Mouse (Mus musculus): ENCODE measurements around the gene Cxcr5.

The Cxcr5 gene

DNA sequence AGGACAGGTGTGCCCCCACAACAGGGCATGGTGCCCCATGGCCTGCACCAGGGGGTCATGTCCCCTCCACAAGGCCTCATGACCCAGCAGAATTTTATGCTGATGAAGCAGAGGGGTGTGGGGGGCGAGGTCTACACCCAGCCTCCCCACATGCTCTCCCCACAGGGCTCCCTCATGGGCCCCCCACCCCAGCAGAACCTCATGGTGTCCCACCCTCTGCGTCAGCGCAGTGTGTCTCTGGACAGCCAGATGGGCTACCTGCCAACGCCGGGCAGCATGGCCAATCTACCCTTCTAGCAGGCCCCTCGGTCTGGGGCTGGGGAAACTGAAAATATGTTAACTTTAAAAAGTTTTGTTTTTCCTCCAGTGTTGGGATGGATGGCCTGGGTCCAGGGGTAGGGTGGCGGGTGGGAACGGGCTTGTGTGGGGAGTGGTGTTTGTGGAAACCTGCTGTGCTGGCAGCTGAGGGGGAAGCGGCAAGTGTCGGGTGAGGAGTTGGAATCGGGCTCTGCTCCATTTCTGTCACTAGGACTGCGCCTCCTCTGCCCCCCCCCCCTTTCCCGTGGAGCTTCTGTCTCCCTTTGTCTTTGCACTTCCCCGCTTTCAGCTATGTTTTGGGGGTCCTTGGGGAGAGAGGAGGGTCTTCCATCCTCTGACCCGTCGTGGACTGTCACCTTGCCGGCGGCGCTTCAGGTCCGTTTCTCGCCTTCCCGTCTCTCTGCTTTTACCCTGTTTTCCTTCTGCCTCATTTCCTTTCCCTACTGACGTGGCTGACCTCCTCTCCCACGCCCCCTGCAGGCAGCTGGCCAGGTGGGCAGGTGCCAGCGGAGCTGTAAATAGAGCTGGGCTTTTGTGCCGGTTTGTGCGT lies 52.0 kb downstream of the Cxcr5 start:
- DNase-seq (ENCODE audit: low spot score in 2 of 2): peak; percentile 69 to 73

DNA sequence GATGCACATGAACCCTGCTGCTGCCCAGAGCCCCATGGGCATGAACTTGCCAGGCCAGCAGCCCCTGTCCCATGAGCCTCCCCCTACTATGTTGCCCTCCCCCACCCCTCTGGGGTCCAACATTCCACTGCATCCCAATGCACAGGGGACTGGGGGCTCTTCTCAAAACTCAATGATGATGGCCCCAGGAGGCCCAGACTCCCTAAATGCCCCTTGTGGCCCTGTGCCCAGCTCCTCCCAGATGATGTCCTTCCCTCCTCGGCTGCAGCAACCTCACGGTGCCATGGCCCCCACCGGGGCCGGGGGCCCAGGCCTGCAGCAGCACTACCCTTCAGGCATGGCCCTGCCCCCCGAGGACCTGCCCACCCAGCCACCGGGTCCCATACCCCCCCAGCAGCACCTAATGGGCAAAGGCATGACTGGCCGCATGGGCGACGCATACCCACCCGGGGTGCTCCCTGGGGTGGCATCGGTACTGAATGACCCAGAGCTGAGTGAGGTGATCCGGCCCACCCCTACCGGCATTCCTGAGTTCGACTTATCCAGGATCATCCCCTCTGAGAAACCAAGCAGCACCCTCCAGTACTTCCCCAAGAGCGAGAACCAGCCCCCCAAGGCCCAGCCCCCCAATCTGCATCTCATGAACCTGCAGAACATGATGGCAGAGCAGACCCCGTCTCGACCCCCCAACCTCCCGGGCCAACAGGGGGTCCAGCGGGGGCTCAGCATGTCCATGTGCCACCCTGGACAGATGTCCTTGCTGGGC lies 52.8 kb downstream of the Cxcr5 start:
- DNase-seq (ENCODE audit: low spot score in 2 of 2): no peak

DNA sequence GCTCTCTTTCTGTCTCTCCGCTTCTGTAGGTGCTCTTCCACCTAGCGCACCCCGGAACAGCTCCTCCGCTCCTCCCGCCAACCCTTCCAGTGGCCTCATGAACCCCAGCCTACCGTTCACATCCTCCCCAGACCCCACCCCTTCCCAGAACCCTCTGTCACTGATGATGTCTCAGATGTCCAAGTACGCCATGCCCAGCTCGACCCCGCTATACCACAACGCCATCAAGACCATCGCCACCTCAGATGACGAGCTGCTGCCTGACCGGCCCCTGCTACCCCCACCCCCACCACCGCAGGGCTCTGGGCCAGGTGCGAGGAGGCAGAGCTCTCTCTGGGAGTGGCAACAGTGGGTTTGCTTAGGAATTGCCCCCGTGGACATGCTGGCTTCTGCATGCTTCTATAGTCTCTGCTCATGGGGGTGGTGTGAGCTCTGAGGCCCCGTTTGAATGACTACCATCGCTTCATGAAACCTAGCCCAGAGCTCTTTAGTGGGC lies 53.5 kb downstream of the Cxcr5 start:
- no peak for DNase-seq (ENCODE audit: low spot score in 2 of 2)

DNA sequence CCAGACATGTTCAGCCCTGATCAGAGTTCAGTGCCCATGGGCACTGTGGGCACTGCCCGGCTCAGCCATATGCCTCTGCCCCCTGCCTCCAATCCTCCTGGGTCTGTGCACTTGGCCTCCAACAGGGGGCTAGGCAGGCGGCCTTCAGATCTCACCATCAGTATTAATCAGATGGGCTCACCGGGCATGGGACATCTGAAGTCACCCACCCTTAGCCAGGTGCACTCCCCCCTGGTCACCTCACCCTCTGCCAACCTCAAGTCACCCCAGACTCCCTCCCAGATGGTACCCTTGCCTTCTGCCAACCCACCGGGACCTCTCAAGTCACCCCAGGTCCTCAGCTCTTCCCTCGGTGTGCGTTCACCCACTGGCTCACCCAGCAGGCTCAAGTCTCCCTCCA lies 54.3 kb downstream of the Cxcr5 start:
- DNase-seq (ENCODE audit: low spot score in 2 of 2): no peak

DNA sequence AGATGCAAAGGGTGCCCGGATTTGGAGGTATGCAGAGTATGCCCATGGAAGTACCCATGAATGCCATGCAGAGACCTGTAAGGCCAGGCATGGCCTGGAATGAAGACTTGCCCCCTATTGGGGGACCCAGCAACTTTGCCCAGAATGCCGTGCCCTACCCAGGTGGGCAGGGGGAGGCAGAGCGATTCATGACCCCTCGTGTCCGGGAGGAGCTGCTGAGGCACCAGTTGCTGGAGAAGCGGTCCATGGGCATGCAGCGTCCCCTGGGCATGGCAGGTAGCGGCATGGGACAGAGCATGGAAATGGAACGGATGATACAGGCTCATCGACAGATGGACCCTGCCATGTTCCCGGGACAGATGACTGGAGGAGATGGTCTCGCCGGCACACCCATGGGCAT lies 55.1 kb downstream of the Cxcr5 start:
- DNase-seq (ENCODE audit: low spot score in 2 of 2): no peak

DNA sequence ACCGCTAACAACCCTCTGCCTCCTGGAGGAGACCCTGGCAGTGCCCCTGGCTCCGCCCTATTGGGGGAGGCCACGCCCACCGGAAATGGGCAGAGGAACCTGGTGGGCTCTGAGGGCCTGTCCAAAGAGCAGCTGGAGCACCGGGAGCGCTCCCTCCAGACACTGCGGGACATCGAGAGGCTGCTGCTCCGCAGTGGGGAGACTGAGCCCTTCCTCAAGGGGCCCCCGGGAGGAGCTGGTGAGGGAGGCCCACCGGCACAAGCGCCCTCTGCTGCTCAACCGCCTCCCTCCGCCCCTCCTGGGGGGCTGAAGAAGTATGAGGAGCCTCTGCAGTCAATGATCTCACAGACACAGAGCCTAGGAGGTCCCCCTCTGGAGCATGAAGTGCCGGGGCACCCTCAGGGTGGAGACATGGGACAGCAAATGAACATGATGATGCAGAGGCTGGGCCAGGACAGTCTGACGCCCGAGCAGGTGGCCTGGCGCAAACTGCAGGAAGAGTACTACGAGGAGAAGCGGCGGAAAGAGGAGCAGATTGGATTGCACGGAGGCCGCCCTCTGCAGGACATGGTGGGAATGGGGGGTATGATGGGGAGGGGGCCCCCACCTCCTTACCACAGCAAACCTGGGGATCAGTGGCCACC lies 55.7 kb downstream of the Cxcr5 start:
- no peak for DNase-seq (ENCODE audit: low spot score in 2 of 2)

DNA sequence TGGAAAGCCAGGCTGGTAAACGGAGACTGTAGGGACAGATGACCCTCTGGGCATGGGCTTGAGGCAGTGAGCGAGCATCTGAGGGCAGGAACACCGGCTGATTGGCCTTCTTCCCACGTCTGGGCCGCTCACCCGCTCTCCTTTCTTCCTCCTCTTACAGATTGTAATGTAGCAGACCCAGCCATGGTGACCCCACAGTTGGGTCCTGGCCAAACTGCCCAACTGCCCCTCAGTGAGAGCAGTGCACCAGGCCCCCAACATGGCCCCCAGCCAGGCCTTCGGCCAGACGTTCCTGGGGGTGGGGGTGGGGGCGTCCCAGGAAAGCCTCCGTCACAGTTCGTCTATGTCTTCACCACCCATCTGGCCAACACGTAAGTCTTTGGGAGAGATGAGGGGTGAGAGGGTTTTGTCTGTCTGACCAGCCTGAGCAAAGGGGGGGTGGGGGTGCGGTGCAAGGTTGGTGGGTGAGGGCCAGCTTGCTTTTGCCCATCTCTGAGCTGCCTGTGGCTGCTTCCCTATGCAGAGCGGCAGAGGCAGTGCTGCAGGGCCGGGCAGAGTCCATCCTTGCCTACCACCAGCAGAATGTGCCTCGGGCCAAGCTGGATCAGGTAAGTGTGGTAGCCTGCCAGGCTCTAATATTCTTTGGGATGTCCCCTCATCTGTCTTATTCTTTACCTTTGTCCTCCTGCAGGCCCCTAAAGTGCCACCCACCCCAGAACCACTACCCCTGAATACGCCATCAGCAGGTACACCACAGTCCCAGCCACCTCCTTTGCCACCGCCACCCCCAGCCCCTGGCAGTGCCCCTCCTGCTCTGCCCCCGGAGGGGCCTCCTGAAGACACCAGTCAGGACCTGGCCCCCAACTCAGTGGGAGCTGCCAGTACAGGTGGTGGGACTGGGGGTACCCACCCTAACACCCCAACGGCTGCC lies 56.5 kb downstream of the Cxcr5 start:
- no peak for DNase-seq (ENCODE audit: low spot score in 2 of 2)

DNA sequence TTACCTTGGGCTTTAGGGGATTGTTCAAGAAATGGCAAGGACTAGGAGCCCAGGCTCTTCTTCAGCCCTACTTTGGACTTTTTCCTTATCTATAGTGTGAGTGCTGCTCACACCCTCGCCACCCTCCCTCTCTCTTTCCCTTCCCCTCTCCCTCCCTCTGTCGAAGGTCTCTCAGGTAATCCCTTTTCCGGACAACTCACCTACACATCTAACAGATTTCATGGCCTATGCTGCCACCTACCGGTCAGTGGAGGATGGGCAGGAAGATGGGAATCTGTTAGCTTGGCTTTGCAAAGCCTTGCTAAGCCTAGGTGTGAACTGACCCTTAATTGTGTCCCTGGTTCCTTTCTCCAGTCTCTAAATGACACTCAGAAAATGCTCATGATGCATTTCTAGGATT lies 59.7 kb downstream of the Cxcr5 start:
- DNase-seq (ENCODE audit: low spot score in 2 of 2): peak in 1 of 2 experiments; percentile 52

DNA sequence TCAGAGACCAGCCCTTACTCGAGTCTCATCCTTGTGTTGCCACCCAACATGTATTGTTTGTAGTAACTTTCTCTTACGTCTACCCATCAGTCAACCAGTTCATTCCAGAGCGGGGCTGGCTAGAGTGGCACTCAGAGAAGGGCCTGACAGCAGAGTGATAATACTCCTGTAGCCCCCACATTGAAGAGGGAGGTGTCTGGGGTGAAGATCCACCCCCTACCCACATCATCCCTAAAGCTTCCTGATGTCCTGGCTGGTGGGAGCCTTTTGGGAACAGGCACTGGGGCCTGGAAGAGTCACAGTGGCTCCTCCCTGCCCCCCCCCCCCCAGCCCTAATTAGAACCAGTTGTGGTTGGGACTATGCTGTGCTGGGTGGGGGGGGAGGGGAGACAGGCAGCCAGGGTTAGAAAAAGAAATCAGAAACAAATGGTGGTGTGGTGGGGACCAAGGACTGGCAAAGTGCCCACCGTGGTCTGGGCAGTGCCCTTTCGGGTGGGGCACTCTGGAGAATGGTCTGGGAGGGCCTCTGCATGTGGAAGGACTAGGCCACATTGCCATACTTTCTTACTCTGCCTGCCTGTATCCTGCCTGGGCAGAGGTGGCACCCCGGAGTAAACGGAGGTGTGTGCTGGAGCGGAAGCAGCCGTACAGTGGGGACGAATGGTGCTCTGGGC lies 60.3 kb downstream of the Cxcr5 start:
- no peak for DNase-seq (ENCODE audit: low spot score in 2 of 2)

DNA sequence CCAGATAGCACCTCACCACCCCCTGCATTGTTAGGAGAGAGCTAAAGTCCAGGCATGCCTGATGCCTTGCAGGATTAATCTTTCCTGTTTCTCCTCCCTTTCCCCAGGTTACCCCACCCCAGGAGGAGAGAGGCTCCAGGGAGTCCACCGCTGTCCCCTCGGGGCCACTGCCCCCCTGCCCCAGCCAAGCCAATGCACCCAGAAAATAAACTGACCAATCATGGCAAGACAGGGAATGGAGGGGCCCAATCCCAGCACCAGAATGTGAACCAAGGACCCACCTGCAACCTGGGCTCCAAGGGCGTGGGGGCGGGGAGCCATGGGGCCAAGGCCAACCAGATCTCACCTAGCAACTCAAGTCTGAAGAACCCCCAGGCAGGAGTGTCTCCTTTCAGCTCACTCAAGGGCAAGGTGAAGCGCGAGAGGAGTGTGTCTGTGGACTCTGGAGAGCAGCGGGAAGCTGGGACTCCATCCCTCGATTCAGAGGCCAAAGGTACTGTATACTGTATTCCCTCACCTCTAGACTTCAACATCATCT lies 61.0 kb downstream of the Cxcr5 start:
- DNase-seq (ENCODE audit: low spot score in 2 of 2): no peak

DNA sequence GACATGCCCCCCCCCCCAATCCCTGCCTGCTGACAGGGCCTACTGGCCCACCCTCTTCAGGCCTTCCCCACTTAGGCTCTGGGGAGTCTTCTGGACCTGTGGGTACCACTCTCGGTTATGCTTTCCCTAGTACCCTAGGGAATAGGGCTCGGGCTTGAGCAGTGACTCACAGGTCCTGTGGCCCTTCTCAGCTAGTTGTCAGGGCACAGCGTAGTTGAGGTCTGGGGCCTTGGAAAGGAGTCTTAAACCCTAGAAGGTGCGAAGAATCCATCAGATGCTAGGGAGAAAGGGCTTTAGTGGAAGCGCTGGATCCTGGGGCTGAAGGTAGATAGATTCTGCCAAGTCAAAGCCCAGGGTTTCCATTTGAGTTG lies 61.5 kb downstream of the Cxcr5 start:
- DNase-seq (ENCODE audit: low spot score in 2 of 2): no peak

DNA sequence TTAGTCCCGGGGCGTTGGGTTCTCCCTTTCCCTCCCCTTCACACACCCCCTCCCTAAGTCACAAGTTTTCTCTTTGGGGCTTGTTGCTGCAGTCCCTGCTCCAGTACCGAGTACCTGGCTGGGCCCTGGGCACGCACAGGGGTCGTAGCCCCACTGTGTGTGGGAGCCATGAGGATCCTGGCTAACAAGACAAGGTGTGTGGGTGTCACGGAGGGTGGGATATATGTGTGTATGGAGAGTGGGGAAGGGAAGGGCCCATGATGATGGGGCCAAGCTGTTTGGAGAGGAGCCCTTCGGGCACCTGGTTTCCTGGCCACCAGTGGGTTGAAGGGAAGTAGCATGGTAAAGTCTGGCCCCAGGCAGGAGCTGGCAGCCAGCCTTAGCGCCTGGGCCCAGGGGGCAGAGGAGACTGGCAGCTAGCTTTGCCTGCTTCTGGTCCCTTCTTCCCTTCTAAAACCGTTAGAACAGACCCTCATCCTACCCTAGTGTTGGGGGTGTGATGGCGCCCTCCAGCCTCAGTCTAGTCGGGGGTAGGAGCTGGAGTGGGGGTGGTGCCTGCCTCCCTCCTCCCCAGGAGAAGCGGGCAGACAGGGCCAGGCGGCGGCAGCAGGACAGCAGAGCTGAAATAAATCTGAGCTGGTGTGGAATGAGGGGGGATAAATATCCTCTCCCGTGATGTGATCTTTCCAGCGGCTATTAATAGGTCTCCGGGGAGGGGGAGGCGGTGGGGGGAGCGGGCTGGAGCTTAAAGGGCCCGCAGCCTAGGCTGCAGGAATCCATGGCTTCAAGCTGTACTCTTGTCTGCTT lies 62.1 kb downstream of the Cxcr5 start:
- DNase-seq (ENCODE audit: low spot score in 2 of 2): no peak

DNA sequence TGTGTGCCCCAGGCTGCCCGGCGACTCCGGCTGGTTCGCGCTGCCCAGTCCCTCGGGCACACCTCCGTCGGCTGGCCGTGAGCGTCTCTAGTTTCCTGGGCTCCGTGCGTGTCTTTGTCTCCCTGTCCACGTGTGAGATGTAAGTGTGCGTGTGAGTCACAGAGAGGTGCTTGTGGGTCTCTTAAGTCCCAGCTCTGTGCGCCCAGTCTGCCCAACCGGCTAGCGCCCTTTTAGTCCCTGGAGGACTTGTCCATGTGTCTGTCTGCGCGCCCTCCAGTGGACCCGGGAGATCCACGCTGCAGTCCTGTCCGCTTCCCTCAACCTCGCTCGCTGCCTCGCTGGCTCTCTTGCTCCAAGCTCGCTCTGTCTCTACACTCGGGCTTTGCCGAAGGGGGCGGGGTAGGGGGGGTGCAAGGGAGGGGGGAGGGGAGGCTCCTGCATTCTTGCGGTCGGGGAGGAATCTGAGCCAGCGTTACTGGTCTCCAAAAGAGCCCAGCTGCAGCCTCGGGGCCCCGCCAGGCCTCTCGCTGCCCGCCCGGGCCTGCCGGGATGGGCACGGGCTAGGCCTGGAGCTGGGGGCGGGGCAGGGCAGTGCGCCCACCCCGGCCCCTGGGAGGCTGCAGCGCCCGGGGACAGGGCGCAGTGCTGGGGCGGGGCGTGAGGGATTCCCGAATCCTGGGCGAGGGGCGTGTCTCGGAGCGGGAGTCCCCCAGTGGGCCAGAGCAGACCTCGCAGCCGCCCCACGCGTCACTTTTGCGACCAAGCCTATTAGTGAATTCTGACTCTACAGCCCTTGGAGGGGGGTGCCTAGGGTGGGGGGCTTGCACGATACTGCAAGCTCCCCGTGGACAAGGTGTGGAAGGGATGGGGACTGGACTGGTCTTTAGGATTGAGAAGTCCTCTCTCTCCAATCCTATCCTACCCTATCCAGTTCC lies 63.0 kb downstream of the Cxcr5 start:
- DNase-seq (ENCODE audit: low spot score in 2 of 2): peak in 1 of 2 experiments; percentile 47

DNA sequence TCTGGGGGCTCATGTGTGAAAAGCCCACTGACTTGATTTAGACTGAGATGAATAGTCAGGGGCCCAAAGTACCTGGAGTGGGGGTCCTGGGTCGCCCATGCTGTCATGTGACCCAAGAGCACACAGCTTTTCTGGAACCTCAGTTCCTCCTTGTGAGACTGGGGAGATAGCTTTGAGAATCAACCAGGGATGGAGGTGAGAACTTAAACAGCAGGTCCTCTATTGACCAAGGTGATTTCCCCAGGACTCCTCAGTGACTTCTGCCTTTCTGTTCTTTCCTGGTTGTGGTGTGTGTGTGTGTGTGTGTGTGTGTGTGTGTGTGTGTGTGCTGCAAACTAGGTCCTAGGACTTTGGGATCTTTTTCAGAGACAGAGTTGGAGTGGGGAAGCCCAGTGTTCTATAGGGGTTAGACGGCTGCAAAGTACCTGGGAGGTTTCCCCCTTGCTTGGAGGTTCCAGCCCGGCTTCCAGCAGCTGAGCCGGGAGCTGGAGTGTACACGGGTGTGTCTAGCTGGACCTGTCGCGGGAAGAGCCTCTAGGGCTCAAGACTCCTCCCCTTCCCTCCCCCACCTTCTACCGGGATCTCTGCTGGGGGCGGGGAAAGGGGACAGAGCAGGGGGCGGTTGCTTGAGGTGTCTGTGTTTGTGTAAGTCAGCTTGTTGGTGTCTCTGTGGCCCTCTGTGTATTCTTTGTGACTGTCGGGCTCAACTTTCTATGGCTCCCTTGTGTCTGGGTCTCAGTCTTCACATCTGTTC lies 63.9 kb downstream of the Cxcr5 start:
- no peak for DNase-seq (ENCODE audit: low spot score in 2 of 2)

DNA sequence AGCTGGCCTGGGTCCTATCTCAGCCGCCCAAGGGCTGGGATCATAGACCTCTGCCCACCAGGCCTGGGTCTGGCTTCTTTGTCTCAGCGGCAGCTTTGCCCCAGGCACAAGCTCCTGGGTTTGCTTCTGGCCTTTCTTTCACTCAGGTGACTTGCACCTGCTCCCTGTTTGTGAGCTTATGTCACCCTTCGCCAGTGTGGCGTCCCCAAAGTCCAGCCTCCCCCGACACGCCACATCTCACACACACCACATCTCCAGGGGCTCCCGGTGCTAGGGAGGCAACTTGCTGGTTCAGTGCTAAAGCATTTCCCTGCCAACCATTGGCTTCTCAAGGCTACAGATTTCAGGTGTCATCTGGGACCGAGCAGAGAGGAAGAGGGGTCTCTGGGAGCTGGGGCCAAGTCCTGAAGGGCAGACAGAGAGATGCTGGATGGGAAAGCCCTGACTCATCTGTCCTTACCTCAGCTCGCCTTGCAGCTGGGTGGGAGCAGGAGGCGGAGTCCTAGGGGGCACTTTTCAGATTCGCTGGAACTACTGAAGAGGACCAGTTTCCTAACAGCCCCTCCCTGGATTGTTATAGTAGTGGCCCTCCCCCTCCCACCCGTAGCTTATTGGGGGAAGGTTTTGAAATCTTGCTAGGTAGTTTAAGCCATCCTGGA lies 64.7 kb downstream of the Cxcr5 start:
- no peak for DNase-seq (ENCODE audit: low spot score in 2 of 2)

DNA sequence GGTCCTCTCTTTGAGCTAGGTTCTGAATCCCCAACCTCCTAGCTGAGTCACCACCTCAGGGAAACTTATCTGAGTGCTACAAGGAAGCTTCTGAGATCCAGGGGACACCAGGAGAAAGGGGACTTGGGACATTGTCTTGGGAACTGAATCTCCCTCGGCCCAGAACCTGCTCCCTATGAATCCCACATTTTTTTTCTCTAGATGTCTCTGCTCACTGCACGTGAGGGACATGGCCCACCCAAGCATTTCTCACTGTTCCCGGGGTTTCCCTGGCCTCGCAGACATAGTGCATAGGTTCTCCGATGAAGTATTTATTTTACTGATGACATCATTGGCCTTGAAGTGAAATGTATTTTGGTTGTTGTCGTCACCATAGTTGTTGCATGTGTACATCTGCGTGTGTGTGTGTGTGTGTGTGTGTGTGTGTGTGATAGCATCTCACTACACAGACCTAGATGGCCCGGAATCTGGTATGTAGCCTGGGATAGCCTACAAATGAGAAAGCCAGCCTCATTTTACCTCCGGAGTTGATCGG lies 65.8 kb downstream of the Cxcr5 start:
- DNase-seq (ENCODE audit: low spot score in 2 of 2): no peak
